Mouse (Mus musculus) small intestine, adult 2 months (tissue): ENCODE data around the gene Dusp10. TPM values are rescaled to one million over a fixed set of nuclear protein-coding genes. Genes with fewer than 3 reads are reported as not detected.

ENCODE experiments used
- H3K27ac ChIP-seq: fragments of 200-500 bp; 2 replicates; pipeline ENCODE4 v1.5.1; 2012; ENCODE audit warnings: low read depth, low read length, control low read depth, inconsistent platforms; ENCODE audit not compliant: insufficient read depth
- H3K27me3 ChIP-seq: fragments of 200-500 bp; 2 replicates; pipeline ENCODE4 v1.6.1; 2012; ENCODE audit warnings: mild to moderate bottlenecking, moderate library complexity, low read length, inconsistent platforms; ENCODE audit not compliant: control insufficient read depth, insufficient read depth
- H3K36me3 ChIP-seq: fragments of 200-500 bp; 2 replicates; pipeline ENCODE4 v1.6.1; 2012; ENCODE audit warnings: mild to moderate bottlenecking, low read length, control low read depth, inconsistent platforms; ENCODE audit not compliant: control insufficient read depth, insufficient read depth
- H3K4me1 ChIP-seq: fragments of 200-500 bp; 2 replicates; pipeline ENCODE4 v1.6.1; 2012; ENCODE audit warnings: low read length, inconsistent platforms, mixed read lengths; ENCODE audit not compliant: control insufficient read depth, insufficient read depth, insufficient read length
- H3K4me3 ChIP-seq: fragments of 200-500 bp; 2 replicates; pipeline ENCODE4 v1.5.1; 2012; ENCODE audit warnings: low read depth, mild to moderate bottlenecking, control low read depth, inconsistent platforms, low read length, moderate library complexity
- CTCF ChIP-seq: fragments of 200-500 bp; IDR thresholded peaks from 2 replicates; pipeline ENCODE4 v1.5.1; 2012; ENCODE audit warnings: low read depth, mild to moderate bottlenecking, control low read depth, inconsistent platforms, low read length, moderate library complexity, mixed read lengths; ENCODE audit not compliant: insufficient replicate concordance, insufficient read length; ENCODE audit errors: extremely low read depth
- POLR2A ChIP-seq: fragments of 200-500 bp; IDR thresholded peaks from 2 replicates; pipeline ENCODE4 v1.6.1; 2012; ENCODE audit warnings: low read depth, mild to moderate bottlenecking, control low read depth, inconsistent platforms, low read length, moderate library complexity
- WGBS: fragments of 180-500 bp; shearing (Covaris S2); methylation state at CpG from one replicate; pipeline ENCODE4 v1.1.7; 2018; 5-methylcytosine and 5-hydroxymethylcytosine counted together
- polyA plus RNA-seq: library from polyadenylated mRNA; depleted of rRNA; stranded (reverse); fragments of >200 nt; gene quantifications from 2 replicates; pipeline ENCODE4 v1.2.3, GENCODE M21; 2012

The Dusp10 gene
- polyA plus RNA-seq, 1 experiment = 26.9 TPM

DNA sequence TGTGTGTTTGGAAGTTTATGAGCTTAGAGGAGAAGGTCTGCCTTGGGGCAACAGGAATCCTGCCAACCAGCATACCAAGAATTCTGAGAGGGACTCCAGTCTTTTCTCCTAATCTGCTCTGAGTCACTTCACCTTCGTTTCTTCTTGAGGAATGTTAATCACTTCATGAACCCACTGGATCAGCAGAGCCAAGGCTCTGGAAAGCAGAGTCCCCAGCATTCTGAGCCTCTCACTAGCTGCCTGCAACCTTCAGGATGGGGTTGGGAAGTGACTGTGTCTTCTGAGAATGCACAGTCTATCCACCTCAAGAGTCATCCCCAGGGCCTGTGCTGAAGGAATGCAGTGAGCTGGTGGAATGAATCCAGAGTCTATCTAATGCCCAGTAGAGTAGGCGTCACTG lies 63.7 kb downstream of the Dusp10 start:
- Histone ChIP-seq H3K4me3 (no peak overlapping the region), H3K27me3 (no peaks in the 10 kb centered on the region), H3K4me1 (no peaks in the 10 kb centered on the region), H3K36me3 (peaks cover 5% of the 10 kb centered on the region), H3K27ac (no peak overlapping the region)
- TF ChIP-seq POLR2A (no peak), CTCF (no peak)
- WGBS = 49% methylated on average over 2 of the region's 2 CpGs

- 85% methylated on average over 3 of the region's 3 CpGs for WGBS
- H3K4me1 ChIP-seq = no peaks in the 10 kb centered on the region
These were observed 66.2 kb downstream of the Dusp10 start for GRCm38 (mm10) chr1:184079304-184079703.

DNA sequence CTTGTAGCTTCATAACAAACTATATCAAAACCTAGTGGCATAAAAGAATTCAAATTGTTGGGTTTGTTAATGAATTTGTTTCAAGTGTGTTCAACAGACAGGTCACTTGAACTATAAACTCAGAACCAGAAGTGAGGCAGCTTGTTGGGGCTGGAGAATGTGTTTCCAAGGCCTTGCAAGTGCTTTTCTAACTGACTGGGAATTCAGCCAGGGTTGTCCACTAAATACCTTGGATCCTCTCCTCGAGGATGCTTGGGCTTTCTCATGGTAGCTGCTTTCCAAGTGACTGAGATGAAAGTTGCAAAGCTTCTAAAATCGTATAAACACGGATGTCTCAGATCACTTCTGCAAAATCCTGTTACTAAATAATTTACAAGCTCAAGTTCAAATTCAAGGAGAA lies 69.6 kb downstream of the Dusp10 start:
- WGBS = 56% methylated on average over 3 of the region's 3 CpGs
- Histone ChIP-seq H3K27ac (no peak overlapping the region), H3K36me3 (no peaks in the 10 kb centered on the region), H3K4me3 (no peak overlapping the region), H3K4me1 (no peaks in the 10 kb centered on the region), H3K27me3 (no peaks in the 10 kb centered on the region)
- TF ChIP-seq POLR2A = no peak
- TF ChIP-seq CTCF = no peak

More at GRCm38 (mm10) chr1:184079304-184079703, 66.2 kb downstream of the Dusp10 start:
- Histone ChIP-seq H3K36me3 (peaks cover under 1% of the 10 kb centered on the region), H3K27ac (no peak overlapping the region), H3K27me3 (no peaks in the 10 kb centered on the region), H3K4me3 (no peak overlapping the region)
- no peak for TF ChIP-seq CTCF
- no peak for TF ChIP-seq POLR2A

GRCm38 (mm10) chr1:184083166-184083565 lies 70.1 kb downstream of the Dusp10 start:
- Histone ChIP-seq H3K4me3 (no peak overlapping the region), H3K4me1 (no peaks in the 10 kb centered on the region), H3K36me3 (no peaks in the 10 kb centered on the region), H3K27ac (no peak overlapping the region), H3K27me3 (no peaks in the 10 kb centered on the region)
- WGBS = 67% methylated on average over 7 of the region's 7 CpGs
- TF ChIP-seq POLR2A (no peak), CTCF (no peak)

GRCm38 (mm10) chr1:184084961-184085360 lies 71.9 kb downstream of the Dusp10 start:
- TF ChIP-seq CTCF = no peak
- no peak for TF ChIP-seq POLR2A
- 78% methylated on average over 3 of the region's 3 CpGs for WGBS
- no peak overlapping the region for H3K27ac ChIP-seq
- no peaks in the 10 kb centered on the region for H3K27me3 ChIP-seq
- no peak overlapping the region for H3K4me3 ChIP-seq
- H3K4me1 ChIP-seq = no peaks in the 10 kb centered on the region
- no peaks in the 10 kb centered on the region for H3K36me3 ChIP-seq

DNA sequence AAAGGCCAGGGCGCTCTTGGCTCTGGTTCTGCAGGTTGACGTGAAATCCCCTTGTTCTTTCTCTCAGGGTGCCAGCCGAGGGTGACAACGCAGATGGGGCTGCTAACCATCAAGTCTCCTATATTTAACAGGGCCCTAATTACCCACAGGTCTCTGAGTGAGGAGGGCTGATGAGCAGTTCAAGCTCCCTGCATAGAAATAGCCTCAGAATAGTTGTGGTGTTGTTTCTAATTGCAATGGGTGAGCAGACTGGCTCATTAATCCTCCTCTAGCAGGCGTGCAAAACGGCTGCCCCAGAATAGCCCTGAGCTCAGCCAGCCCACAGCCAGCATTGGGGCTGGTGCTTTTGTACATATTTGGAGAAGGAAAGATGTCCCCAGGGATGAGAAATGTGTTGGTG lies 77.4 kb downstream of the Dusp10 start:
- 72% methylated on average over 6 of the region's 6 CpGs for WGBS
- Histone ChIP-seq H3K36me3 (no peaks in the 10 kb centered on the region), H3K27me3 (no peaks in the 10 kb centered on the region), H3K27ac (no peak overlapping the region), H3K4me3 (no peak overlapping the region), H3K4me1 (no peaks in the 10 kb centered on the region)
- TF ChIP-seq CTCF (no peak), POLR2A (no peak)

- no peak for TF ChIP-seq CTCF
- no peak for TF ChIP-seq POLR2A
These were observed 81.8 kb downstream of the Dusp10 start for GRCm38 (mm10) chr1:184094914-184095313.

DNA sequence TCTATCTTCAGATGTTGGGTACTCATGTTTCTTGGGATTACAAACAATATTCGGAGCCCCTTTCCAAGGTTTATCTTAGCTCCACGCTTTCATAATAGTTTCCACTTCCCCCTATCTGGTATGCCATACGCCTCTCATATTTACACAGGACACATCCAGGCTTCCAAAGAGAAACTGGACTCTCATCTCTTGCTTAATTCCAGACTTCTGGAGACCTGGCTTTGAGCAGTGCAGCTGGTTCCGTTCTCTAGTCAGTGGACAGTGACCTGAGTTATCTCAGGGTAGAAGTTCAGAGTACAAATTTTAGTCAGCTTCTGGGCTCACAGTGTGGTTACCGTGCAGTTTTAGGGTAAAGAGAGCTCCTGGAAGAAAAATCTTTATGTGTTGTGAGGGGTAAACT lies 87.3 kb downstream of the Dusp10 start:
- H3K27ac ChIP-seq = peak overlapping the region; percentile 21; the same call in 1 of the 2 replicates
- H3K36me3 ChIP-seq = no peaks in the 10 kb centered on the region
- H3K4me3 ChIP-seq = no peak overlapping the region
- H3K4me1 ChIP-seq = no peaks in the 10 kb centered on the region
- no peaks in the 10 kb centered on the region for H3K27me3 ChIP-seq
- 60% methylated on average over 5 of the region's 5 CpGs for WGBS
- TF ChIP-seq CTCF = no peak
- TF ChIP-seq POLR2A = no peak

More at GRCm38 (mm10) chr1:184094914-184095313, 81.8 kb downstream of the Dusp10 start:
- Histone ChIP-seq H3K4me1 (no peaks in the 10 kb centered on the region), H3K36me3 (no peaks in the 10 kb centered on the region), H3K27ac (no peak overlapping the region), H3K4me3 (no peak overlapping the region), H3K27me3 (no peaks in the 10 kb centered on the region)
- WGBS = 37% methylated on average over 3 of the region's 3 CpGs
